Comparison of ENCODE assay signal across 10 mouse cellular contexts in genomic region chr7:89998624-89999006, GRCm38 (mm10). TPM values are rescaled to one million over a fixed set of nuclear protein-coding genes. Genes with fewer than 3 reads are reported as not detected.
A peak's percentile ranks its signal among the peaks of the same experiment; 100 is the strongest.
DNase-seq lines count a peak whose midpoint lies in the region; ATAC-seq and TF ChIP-seq lines count a peak whose summit lies in the region.
"Had no signal": no experiment of that assay in that cellular context is flagged by ENCODE, and none has a peak within 500 bp of the region (broad histone marks: within the 10 kb centered on the region; RNA-seq: fewer than 3 reads in every experiment).

No protein-coding gene starts in this region.

- H3K4me3 ChIP-seq in lung, postnatal 0 days (ENCODE audit: low read depth, low read length) = no peak overlapping the region
- H3K4me3 ChIP-seq in hindbrain, embryonic 16.5 days (ENCODE audit: low read length) = no peak overlapping the region
- H3K4me3 ChIP-seq in neural tube, embryonic 14.5 days (ENCODE audit: low read depth, low read length) = no peak overlapping the region
- H3K4me3 ChIP-seq: heart, embryonic 10.5 days; limb, embryonic 15.5 days had no signal

- H3K9ac ChIP-seq in lung, postnatal 0 days (replicated peaks; ENCODE audit: low read depth) = no peak overlapping the region
- H3K9ac ChIP-seq in hindbrain, embryonic 16.5 days (ENCODE audit: low read depth, low read length) = no peak overlapping the region
- no peak overlapping the region for H3K9ac ChIP-seq in neural tube, embryonic 14.5 days (replicated peaks; ENCODE audit: low read depth, low read length)
- H3K9ac ChIP-seq: limb, embryonic 15.5 days had no signal

- TF ChIP-seq CTCF in lung, postnatal 0 days (IDR thresholded peaks at IDR 0.05) = peak; percentile 60

- no peak for ATAC-seq in lung, postnatal 0 days
- ATAC-seq in hindbrain, embryonic 16.5 days = peak; percentile 61
- ATAC-seq in neural tube, embryonic 14.5 days (ENCODE audit: low read depth) = peak; percentile 78

- TF ChIP-seq EP300 in lung, postnatal 0 days (IDR thresholded peaks at IDR 0.05) = no peak

- 95% methylated on average over 2 of the region's 2 CpGs for WGBS in lung, postnatal 0 days
- 86% methylated on average over 2 of the region's 2 CpGs for WGBS in hindbrain, embryonic 16.5 days
- 83% methylated on average over 2 of the region's 2 CpGs for WGBS in neural tube, embryonic 14.5 days

- peak; percentile 20 for DNase-seq in cerebellum, adult 8-10 months
- no peak for DNase-seq in cerebellum, adult 11 months
- DNase-seq in lung, postnatal 0 days (ENCODE audit: low spot score) = peak; percentile 21
- DNase-seq in lung, postnatal 4 days = no peak
- DNase-seq in right cerebral cortex, postnatal 10 days (ENCODE audit: low spot score in 2 of 2) = no peak
- DNase-seq in kidney, adult 11 months = no peak

- no peaks in the 10 kb centered on the region for H3K27me3 ChIP-seq in lung, postnatal 0 days (replicated peaks; ENCODE audit: insufficient read depth, low read length)
- no peaks in the 10 kb centered on the region for H3K27me3 ChIP-seq in hindbrain, embryonic 16.5 days (replicated peaks; ENCODE audit: control insufficient read depth, insufficient read depth, low read length)
- H3K27me3 ChIP-seq in neural tube, embryonic 14.5 days (ENCODE audit: control insufficient read depth, insufficient read depth, low read length) = no peaks in the 10 kb centered on the region
- H3K27me3 ChIP-seq: limb, embryonic 15.5 days had no signal

- H3K4me2 ChIP-seq in lung, postnatal 0 days (replicated peaks; ENCODE audit: low read depth, low read length) = no peak overlapping the region
- peak overlapping the region; percentile 43; the same call in 1 of the 2 replicates for H3K4me2 ChIP-seq in hindbrain, embryonic 16.5 days (ENCODE audit: low read length)
- no peak overlapping the region for H3K4me2 ChIP-seq in neural tube, embryonic 14.5 days (ENCODE audit: low read depth, low read length)
- H3K4me2 ChIP-seq: limb, embryonic 15.5 days had no signal

- no peaks in the 10 kb centered on the region for H3K4me1 ChIP-seq in lung, postnatal 0 days (ENCODE audit: insufficient read depth, low read depth, low read length)
- H3K4me1 ChIP-seq in hindbrain, embryonic 16.5 days (ENCODE audit: control insufficient read depth, insufficient read depth, low read depth, low read length) = no peaks in the 10 kb centered on the region; the same call in 1 of the 2 replicates
- no peaks in the 10 kb centered on the region for H3K4me1 ChIP-seq in neural tube, embryonic 14.5 days (ENCODE audit: control insufficient read depth, insufficient read depth, low read length)
- H3K4me1 ChIP-seq: limb, embryonic 15.5 days had no signal

- H3K36me3 ChIP-seq in lung, postnatal 0 days (ENCODE audit: insufficient read depth, low read length) = no peaks in the 10 kb centered on the region
- H3K36me3 ChIP-seq in hindbrain, embryonic 16.5 days (ENCODE audit: control insufficient read depth, insufficient read depth, low read length) = no peaks in the 10 kb centered on the region
- no peaks in the 10 kb centered on the region for H3K36me3 ChIP-seq in neural tube, embryonic 14.5 days (ENCODE audit: control insufficient read depth, insufficient read depth, low read length)
- H3K36me3 ChIP-seq: heart, embryonic 10.5 days; limb, embryonic 15.5 days had no signal

- H3K27ac ChIP-seq in lung, postnatal 0 days (ENCODE audit: low read length) = no peak overlapping the region
- no peak overlapping the region for H3K27ac ChIP-seq in hindbrain, embryonic 16.5 days (ENCODE audit: low read depth, low read length)
- H3K27ac ChIP-seq in neural tube, embryonic 14.5 days (ENCODE audit: low read depth, low read length) = no peak overlapping the region
- H3K27ac ChIP-seq: heart, embryonic 10.5 days; limb, embryonic 15.5 days had no signal

- H3K9me3 ChIP-seq in lung, postnatal 0 days (ENCODE audit: low read length) = no peaks in the 10 kb centered on the region
- no peaks in the 10 kb centered on the region for H3K9me3 ChIP-seq in hindbrain, embryonic 16.5 days (ENCODE audit: control insufficient read depth, low read length)
- H3K9me3 ChIP-seq in neural tube, embryonic 14.5 days (ENCODE audit: control insufficient read depth, low read length) = no peaks in the 10 kb centered on the region
- H3K9me3 ChIP-seq: heart, embryonic 10.5 days; limb, embryonic 15.5 days had no signal

RNA-seq across cellular contexts. Expression of gene Eed, which starts 17.8 kb away (rescaled TPM):
- 35.6 and 36.1 TPM in 2 replicates for polyA plus RNA-seq in lung, postnatal 0 days (2015; fragmentation: Nextera tagmentation; extraction: Ambion mirVana)
- polyA plus RNA-seq in hindbrain, embryonic 16.5 days (2015; fragmentation: Nextera tagmentation; extraction: Ambion mirVana) = 24.7 and 24.9 TPM in 2 replicates
- polyA plus RNA-seq in neural tube, embryonic 14.5 days (2014; fragmentation: Nextera tagmentation; extraction: Ambion mirVana) = 30.3 and 32.9 TPM in 2 replicates

RNA-seq across cellular contexts. Expression of gene Hikeshi, which starts 57.6 kb away (rescaled TPM):
- 70.6 and 78.0 TPM in 2 replicates for polyA plus RNA-seq in lung, postnatal 0 days (2015; fragmentation: Nextera tagmentation; extraction: Ambion mirVana)
- polyA plus RNA-seq in hindbrain, embryonic 16.5 days (2015; fragmentation: Nextera tagmentation; extraction: Ambion mirVana) = 124 and 133 TPM in 2 replicates
- polyA plus RNA-seq in neural tube, embryonic 14.5 days (2014; fragmentation: Nextera tagmentation; extraction: Ambion mirVana) = 138 and 155 TPM in 2 replicates

Comparison
In these comparisons a context has a peak if more than half of its experiments do, and no peak if none do; other contexts are left out.
1. DNase-seq: peak in cerebellum, adult 8-10 months (single experiment) and lung, postnatal 0 days (single experiment); none in cerebellum, adult 11 months (single experiment), lung, postnatal 4 days (0 of 2), right cerebral cortex, postnatal 10 days (0 of 2) and kidney, adult 11 months (single experiment).